ENCODE assay signal across 29 mouse cellular contexts in the genomic region with DNA sequence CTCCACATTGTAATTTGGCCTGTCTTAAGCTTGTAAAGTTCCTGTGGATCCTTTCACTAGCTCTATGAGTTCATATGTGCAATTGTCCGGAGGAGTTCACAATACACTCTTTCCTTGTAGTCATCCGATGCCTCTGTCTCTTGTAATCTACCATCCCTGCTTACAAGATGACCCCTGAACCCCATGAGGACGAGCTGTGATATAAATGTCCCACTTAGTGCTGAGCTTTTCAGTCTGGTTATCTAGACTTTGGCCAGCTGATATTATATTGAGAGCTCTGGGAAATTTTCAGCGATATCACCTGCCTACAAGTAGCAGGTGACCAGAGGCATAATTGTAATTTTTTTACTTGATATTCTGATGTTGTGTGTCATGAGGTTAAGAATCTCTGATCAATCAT.
"Had no signal": no experiment of that assay in that cellular context is flagged by ENCODE, and none has a peak within 500 bp of the region (broad histone marks: within the 10 kb centered on the region; RNA-seq: fewer than 3 reads in every experiment).

No protein-coding gene starts in this region.

- DNase-seq: cerebellum, adult 2 months; cerebellum, adult 8-10 months; cerebellum, adult 9-10 months; cerebellum, adult 9-11 months; cerebellum, postnatal 10 days; cerebellum, postnatal 14 days; cerebellum, postnatal 25 days; cerebellum, postnatal 36 days; embryo, embryonic 11 days; forebrain, postnatal 0 days; gastrocnemius, adult 2 months; gastrocnemius, postnatal 10 days; gastrocnemius, postnatal 14 days; gastrocnemius, postnatal 25 days; gastrocnemius, postnatal 36 days; heart, adult 11 months; heart, adult 18-20 months; heart, adult 2 months had no signal

- H3K4me1 ChIP-seq: embryonic facial prominence, embryonic 10.5 days; embryonic facial prominence, embryonic 12.5 days; embryonic facial prominence, embryonic 13.5 days; embryonic facial prominence, embryonic 15.5 days; forebrain, embryonic 10.5 days; forebrain, embryonic 12.5 days; forebrain, embryonic 13.5 days; forebrain, embryonic 15.5 days had no signal

- H3K4me3 ChIP-seq: embryonic facial prominence, embryonic 10.5 days; embryonic facial prominence, embryonic 12.5 days; embryonic facial prominence, embryonic 13.5 days; embryonic facial prominence, embryonic 15.5 days; erythroblast, embryonic 14.5 days; forebrain, embryonic 10.5 days; forebrain, embryonic 12.5 days; forebrain, embryonic 13.5 days; forebrain, embryonic 15.5 days; gastrocnemius, adult 2 months; heart, adult 2 months had no signal

- H3K27me3 ChIP-seq: embryonic facial prominence, embryonic 12.5 days; embryonic facial prominence, embryonic 13.5 days; embryonic facial prominence, embryonic 15.5 days; forebrain, embryonic 12.5 days; forebrain, embryonic 13.5 days; forebrain, embryonic 15.5 days had no signal

- H3K9me3 ChIP-seq: embryonic facial prominence, embryonic 10.5 days; embryonic facial prominence, embryonic 12.5 days; embryonic facial prominence, embryonic 13.5 days; embryonic facial prominence, embryonic 15.5 days; forebrain, embryonic 10.5 days; forebrain, embryonic 12.5 days; forebrain, embryonic 13.5 days; forebrain, embryonic 15.5 days had no signal

- H3K36me3 ChIP-seq: embryonic facial prominence, embryonic 10.5 days; embryonic facial prominence, embryonic 12.5 days; embryonic facial prominence, embryonic 13.5 days; embryonic facial prominence, embryonic 15.5 days; forebrain, embryonic 10.5 days; forebrain, embryonic 12.5 days; forebrain, embryonic 15.5 days had no signal

- H3K27ac ChIP-seq: embryonic facial prominence, embryonic 10.5 days; embryonic facial prominence, embryonic 12.5 days; embryonic facial prominence, embryonic 13.5 days; embryonic facial prominence, embryonic 15.5 days; forebrain, embryonic 10.5 days; forebrain, embryonic 12.5 days; forebrain, embryonic 13.5 days; forebrain, embryonic 15.5 days; gastrocnemius, adult 2 months; heart, adult 2 months had no signal

- H3K4me2 ChIP-seq: embryonic facial prominence, embryonic 12.5 days; embryonic facial prominence, embryonic 13.5 days; embryonic facial prominence, embryonic 15.5 days; forebrain, embryonic 12.5 days; forebrain, embryonic 13.5 days; forebrain, embryonic 15.5 days had no signal

- H3K9ac ChIP-seq: embryonic facial prominence, embryonic 12.5 days; embryonic facial prominence, embryonic 13.5 days; embryonic facial prominence, embryonic 15.5 days; forebrain, embryonic 12.5 days; forebrain, embryonic 13.5 days; forebrain, embryonic 15.5 days; forebrain, postnatal 0 days had no signal

- ATAC-seq: forebrain, embryonic 13.5 days; forebrain, embryonic 14.5 days; forebrain, embryonic 15.5 days; forebrain, embryonic 16.5 days; forebrain, postnatal 0 days had no signal
